Mouse (Mus musculus): ENCODE data around the gene Fcgr4. TPM values are rescaled to one million over a fixed set of nuclear protein-coding genes. Genes with fewer than 3 reads are reported as not detected.
A peak's percentile ranks its signal among the peaks of the same experiment; 100 is the strongest.
"Not testable (repeated sequence)": the region's sequence is repeated elsewhere in the genome, so short reads cannot be mapped to it uniquely, and the experiment has no call there.

The Fcgr4 gene
- polyA plus RNA-seq, 1 experiment from 2014 or later: 1.3 TPM

- no peak overlapping the region for H3K4me3 ChIP-seq
- ATAC-seq: no peak
Observed at GRCm38 (mm10) chr1:171060392-171060791, 41.7 kb downstream of the Fcgr4 start.

GRCm38 (mm10) chr1:171061566-171061965 lies 42.8 kb downstream of the Fcgr4 start:
- peaks cover 25% of the 10 kb centered on the region for H3K27me3 ChIP-seq (replicated peaks)
- no peaks in the 10 kb centered on the region for H3K9me3 ChIP-seq (replicated peaks)
- no peak overlapping the region for H3K27ac ChIP-seq
- no peak overlapping the region for H3K9ac ChIP-seq
- H3K36me3 ChIP-seq: no peaks in the 10 kb centered on the region
- H3K4me3 ChIP-seq: no peak overlapping the region
- WGBS (ENCODE audit: insufficient replicate concordance): 68% methylated on average over 3 of the region's 3 CpGs
- peaks cover 38% of the 10 kb centered on the region for H3K4me1 ChIP-seq
- ATAC-seq: no peak
- no peak overlapping the region for H3K4me2 ChIP-seq

More at GRCm38 (mm10) chr1:171060392-171060791, 41.7 kb downstream of the Fcgr4 start:
- Histone ChIP-seq H3K9me3 (replicated peaks) (no peaks in the 10 kb centered on the region), H3K27ac (peak overlapping the region; percentile 34; the same call in 1 of the 2 replicates), H3K9ac (no peak overlapping the region), H3K4me2 (peak overlapping the region; percentile 43), H3K4me1 (peaks cover 35% of the 10 kb centered on the region), H3K36me3 (no peaks in the 10 kb centered on the region), H3K27me3 (replicated peaks) (peaks cover 17% of the 10 kb centered on the region)
- WGBS (ENCODE audit: insufficient replicate concordance): 5% methylated on average over 10 of the region's 10 CpGs

- H3K4me3 ChIP-seq: peak overlapping the region; percentile 52
- peak overlapping the region; percentile 5; the same call in 1 of the 2 replicates for H3K27ac ChIP-seq
- H3K27me3 ChIP-seq (replicated peaks): peaks cover 33% of the 10 kb centered on the region
- WGBS (ENCODE audit: insufficient replicate concordance): 8% methylated on average over 40 of the region's 61 CpGs
- not testable (repeated sequence) for H3K36me3 ChIP-seq; H3K9me3 ChIP-seq (replicated peaks)
- peak overlapping the region; percentile 50 for H3K9ac ChIP-seq
- ATAC-seq: peak; percentile 80
- peaks cover 38% of the 10 kb centered on the region for H3K4me1 ChIP-seq
- peak overlapping the region; percentile 60 for H3K4me2 ChIP-seq
Observed at GRCm38 (mm10) chr1:171063569-171064490, 45.1 kb downstream of the Fcgr4 start.

- under 1% methylated on average over 43 of the region's 75 CpGs for WGBS (ENCODE audit: insufficient replicate concordance)
- peak within 1 kb of the TSS; percentile 5; the same call in 1 of the 2 replicates for H3K27ac ChIP-seq
- peak within 1 kb of the TSS; percentile 50 for H3K9ac ChIP-seq
- H3K27me3 ChIP-seq (replicated peaks): peaks cover 38% of the 10 kb centered on the region
- H3K4me1 ChIP-seq: peaks cover 36% of the 10 kb centered on the region
- ATAC-seq: peak; percentile 73
- H3K36me3 ChIP-seq; H3K9me3 ChIP-seq (replicated peaks): not testable (repeated sequence)
- H3K4me3 ChIP-seq: peak within 1 kb of the TSS; percentile 52
- H3K4me2 ChIP-seq: peak within 1 kb of the TSS; percentile 60
Observed at GRCm38 (mm10) chr1:171064491-171065242, 45.9 kb downstream of the Fcgr4 start, which contains the start of gene Fcgr3. Fcgr3 (minus strand) TSS chr1:171064935.

GRCm38 (mm10) chr1:171065243-171065587 lies 46.5 kb downstream of the Fcgr4 start:
- WGBS (ENCODE audit: insufficient replicate concordance): 1% methylated on average over 26 of the region's 35 CpGs
- peak; percentile 52 for ATAC-seq
- H3K27ac ChIP-seq; H3K9me3 ChIP-seq (replicated peaks); H3K9ac ChIP-seq; H3K36me3 ChIP-seq: not testable (repeated sequence)
- Histone ChIP-seq H3K4me1 (peaks cover 31% of the 10 kb centered on the region), H3K27me3 (replicated peaks) (peaks cover 43% of the 10 kb centered on the region), H3K4me3 (peak overlapping the region; percentile 42), H3K4me2 (peak overlapping the region; percentile 60)

GRCm38 (mm10) chr1:171065768-171066167 lies 47.0 kb downstream of the Fcgr4 start:
- Histone ChIP-seq H3K4me1 (peaks cover 25% of the 10 kb centered on the region), H3K4me2 (peak overlapping the region; percentile 59), H3K27me3 (replicated peaks) (peaks cover 45% of the 10 kb centered on the region), H3K4me3 (peak overlapping the region; percentile 47)
- not testable (repeated sequence) for H3K36me3 ChIP-seq; H3K9me3 ChIP-seq (replicated peaks); H3K9ac ChIP-seq; H3K27ac ChIP-seq
- ATAC-seq: peak; percentile 4
- 3% methylated on average over 31 of the region's 45 CpGs for WGBS (ENCODE audit: insufficient replicate concordance)

GRCm38 (mm10) chr1:171066583-171066982 lies 47.9 kb downstream of the Fcgr4 start:
- not testable (repeated sequence) for H3K4me2 ChIP-seq; H3K36me3 ChIP-seq; H3K4me3 ChIP-seq; H3K27ac ChIP-seq; H3K9ac ChIP-seq; H3K9me3 ChIP-seq (replicated peaks)
- peak; percentile 75 for ATAC-seq
- H3K27me3 ChIP-seq (replicated peaks): peaks cover 52% of the 10 kb centered on the region
- H3K4me1 ChIP-seq: peaks cover 19% of the 10 kb centered on the region
- WGBS (ENCODE audit: insufficient replicate concordance): 13% methylated on average over 3 of the region's 10 CpGs

- 24% methylated on average over 5 of the region's 5 CpGs for WGBS (ENCODE audit: insufficient replicate concordance)
Observed at GRCm38 (mm10) chr1:171067928-171068327, 49.2 kb downstream of the Fcgr4 start.

GRCm38 (mm10) chr1:171069508-171069907 lies 50.8 kb downstream of the Fcgr4 start:
- Histone ChIP-seq H3K27me3 (replicated peaks) (peaks cover 52% of the 10 kb centered on the region), H3K4me1 (peaks cover 13% of the 10 kb centered on the region)
- not testable (repeated sequence) for H3K4me3 ChIP-seq; H3K9me3 ChIP-seq (replicated peaks); H3K27ac ChIP-seq; ATAC-seq; H3K4me2 ChIP-seq; H3K9ac ChIP-seq; H3K36me3 ChIP-seq
- WGBS (ENCODE audit: insufficient replicate concordance): 52% methylated on average over 3 of the region's 3 CpGs

More at GRCm38 (mm10) chr1:171067928-171068327, 49.2 kb downstream of the Fcgr4 start:
- H3K27me3 ChIP-seq (replicated peaks): peaks cover 52% of the 10 kb centered on the region
- H3K4me1 ChIP-seq: peaks cover 19% of the 10 kb centered on the region
- H3K27ac ChIP-seq; ATAC-seq; H3K9ac ChIP-seq; H3K36me3 ChIP-seq; H3K4me3 ChIP-seq; H3K9me3 ChIP-seq (replicated peaks); H3K4me2 ChIP-seq: not testable (repeated sequence)

GRCm38 (mm10) chr1:171070879-171071278 lies 52.2 kb downstream of the Fcgr4 start:
- H3K4me2 ChIP-seq; H3K9ac ChIP-seq; H3K9me3 ChIP-seq (replicated peaks); H3K4me3 ChIP-seq; H3K36me3 ChIP-seq; H3K27ac ChIP-seq; ATAC-seq; H3K4me1 ChIP-seq: not testable (repeated sequence)
- WGBS (ENCODE audit: insufficient replicate concordance): 16% methylated on average over 16 of the region's 16 CpGs
- peaks cover 44% of the 10 kb centered on the region for H3K27me3 ChIP-seq (replicated peaks)

GRCm38 (mm10) chr1:171071726-171072125 lies 53.0 kb downstream of the Fcgr4 start:
- not testable (repeated sequence) for H3K36me3 ChIP-seq; H3K9ac ChIP-seq; H3K9me3 ChIP-seq (replicated peaks); H3K4me3 ChIP-seq; H3K27ac ChIP-seq; H3K4me2 ChIP-seq; H3K4me1 ChIP-seq
- H3K27me3 ChIP-seq (replicated peaks): peaks cover 40% of the 10 kb centered on the region
- peak; percentile 75 for ATAC-seq
- WGBS (ENCODE audit: insufficient replicate concordance): no CpG with 5 or more reads among the region's 35 CpGs

GRCm38 (mm10) chr1:171072217-171072616 lies 53.5 kb downstream of the Fcgr4 start:
- H3K36me3 ChIP-seq; H3K9ac ChIP-seq; H3K4me1 ChIP-seq; H3K9me3 ChIP-seq (replicated peaks); H3K4me3 ChIP-seq; H3K27ac ChIP-seq; H3K4me2 ChIP-seq: not testable (repeated sequence)
- no CpG with 5 or more reads among the region's 45 CpGs for WGBS (ENCODE audit: insufficient replicate concordance)
- ATAC-seq: peak; percentile 60
- H3K27me3 ChIP-seq (replicated peaks): peaks cover 43% of the 10 kb centered on the region
